Mouse (Mus musculus) ES-E14 (cell line): Measurements from ENCODE around the gene Krt19. TPM values are rescaled to one million over a fixed set of nuclear protein-coding genes. Genes with fewer than 3 reads are reported as not detected.

ENCODE experiments used
- DNase-seq: peaks from one replicate; pipeline ENCODE4 v3.0.0-alpha.2; 2013; ENCODE audit warnings: low read depth, low spot score
- H3K27ac ChIP-seq: 2 replicates; pipeline ENCODE4 v1.5.1; 2012; ENCODE audit warnings: low read depth, mild to moderate bottlenecking, low read length, moderate library complexity, mixed read lengths; ENCODE audit not compliant: poor library complexity, insufficient read depth, severe bottlenecking
- H3K36me3 ChIP-seq: 2 replicates; pipeline ENCODE4 v1.6.1; 2012; ENCODE audit warnings: mild to moderate bottlenecking, low read length, moderate library complexity, mixed read lengths; ENCODE audit not compliant: control insufficient read depth, poor library complexity, insufficient read depth, severe bottlenecking
- H3K4me1 ChIP-seq, 2 experiments: fragments of 150-350 bp in 1 of 2; sonication (generic) in 1 of 2; 2 replicates each; pipeline ENCODE4 v1.6.1; 2012; ENCODE audit warnings: low read length in 2 of 2, mild to moderate bottlenecking in 1 of 2, mixed read lengths in 1 of 2; ENCODE audit not compliant: control insufficient read depth in 2 of 2, insufficient read depth in 2 of 2, poor library complexity in 1 of 2
- H3K4me3 ChIP-seq, 2 experiments: fragments of 150-350 bp in 1 of 2; sonication (generic) in 1 of 2; 2 replicates each; pipeline ENCODE4 v1.5.1; 2012; ENCODE audit warnings: low read length in 2 of 2, low read depth in 1 of 2, mild to moderate bottlenecking in 1 of 2, mixed read lengths in 1 of 2; ENCODE audit not compliant: insufficient read depth in 1 of 2, poor library complexity in 1 of 2, severe bottlenecking in 1 of 2
- H3K9ac ChIP-seq: 2 replicates; pipeline ENCODE4 v1.6.1; 2012; ENCODE audit warnings: low read depth, mild to moderate bottlenecking, low read length, mixed read lengths; ENCODE audit not compliant: poor library complexity, insufficient read depth, severe bottlenecking
- H3K9me3 ChIP-seq: fragments of 150-350 bp; sonication (generic); 2 replicates; pipeline ENCODE4 v1.6.1; 2012; ENCODE audit warnings: low read depth, mild to moderate bottlenecking, low read length; ENCODE audit not compliant: control insufficient read depth, insufficient read depth
- CHD2 ChIP-seq: IDR thresholded peaks from 2 replicates; pipeline ENCODE4 v1.6.1; 2014; ENCODE audit warnings: mild to moderate bottlenecking, low read depth, low read length, inconsistent platforms
- HCFC1 ChIP-seq: IDR thresholded peaks from 2 replicates; pipeline ENCODE4 v1.6.1; 2012; ENCODE audit warnings: low read length, inconsistent platforms, borderline replicate concordance; ENCODE audit not compliant: insufficient read depth
- MAFK ChIP-seq: IDR thresholded peaks from 2 replicates; pipeline ENCODE4 v1.6.1; 2014; ENCODE audit warnings: mild to moderate bottlenecking, low read depth, low read length, inconsistent platforms; ENCODE audit not compliant: insufficient read depth
- ZC3H11A ChIP-seq: IDR thresholded peaks from 2 replicates; pipeline ENCODE4 v1.6.1; 2012; ENCODE audit warnings: low read depth, mild to moderate bottlenecking, inconsistent platforms, low read length, borderline replicate concordance
- ZNF384 ChIP-seq: IDR thresholded peaks from 2 replicates; pipeline ENCODE4 v1.6.1; 2012; ENCODE audit warnings: low read depth, low read length, inconsistent platforms
- in situ Hi-C, 2 experiments: fragments of 600-800 bp; cut with MboI; formaldehyde crosslinking; loops; one replicate each; pipeline ENCODE4 v1.15.1; 2025; ENCODE audit warnings: low sequenced_read_pairs in 2 of 2, inconsistent platforms in 1 of 2; ENCODE audit not compliant: unreplicated experiment in 2 of 2
- total RNA-seq: library from RNA; depleted of rRNA; stranded (reverse); fragments of 300-350 nt; gene quantifications from 2 replicates; pipeline ENCODE4 v1.2.3, GENCODE M21; 2012

The Krt19 gene
- total RNA-seq, 1 experiment, result 79.9 TPM

- in situ Hi-C loops, result no loop called here
- no peaks in the 10 kb centered on the region for H3K9me3 ChIP-seq
- DNase-seq, result no peak
- H3K4me1 ChIP-seq, result 0 out of 4 replicates have a peak, but pooled peaks cover 0 to 4% of the 10 kb centered on the region in 2 experiments
- H3K27ac ChIP-seq, result no peak within 1 kb of the TSS
- H3K4me3 ChIP-seq, result no peak within 1 kb of the TSS
- no peaks in the 10 kb centered on the region for H3K36me3 ChIP-seq
- TF ChIP-seq ZC3H11A (no peak), MAFK (no peak), ZNF384 (no peak), HCFC1 (no peak), CHD2 (no peak)
- H3K9ac ChIP-seq, result no peak within 1 kb of the TSS
These were observed 12.7 kb downstream of the Krt19 start, which contains the start of gene Krt15 for GRCm38 (mm10) chr11:100135731-100136130. TSS of gene Krt15 (minus strand) at chr11:100135928.

DNA sequence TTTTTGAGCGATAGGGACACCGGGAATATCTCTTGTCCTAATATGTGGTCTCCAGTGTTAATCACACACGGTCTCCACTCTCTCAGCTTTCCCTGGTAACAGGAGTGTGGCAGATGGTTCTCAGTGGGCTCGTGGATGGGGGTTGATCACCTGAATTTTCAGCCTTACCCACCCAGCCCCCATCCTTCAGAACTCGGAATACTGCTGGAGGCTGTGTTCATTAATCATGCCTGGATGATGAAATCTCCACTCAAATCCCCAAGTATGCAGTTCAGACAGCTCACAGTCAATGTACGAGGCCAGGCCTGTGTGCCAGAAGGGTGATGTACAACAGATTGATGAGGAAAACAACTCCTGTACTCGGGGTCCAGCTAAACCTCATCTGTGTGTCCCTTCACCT is 23.6 kb downstream of the Krt19 start:
- Histone ChIP-seq H3K9ac (no peak overlapping the region), H3K4me3 (no peak overlapping the region), H3K27ac (no peak overlapping the region), H3K36me3 (no peaks in the 10 kb centered on the region), H3K4me1 (no peaks in the 10 kb centered on the region), H3K9me3 (no peaks in the 10 kb centered on the region)
- TF ChIP-seq MAFK, result no peak
- DNase-seq, result no peak
- in situ Hi-C loops, result no loop called here

GRCm38 (mm10) chr11:100121466-100121865 is 27.0 kb downstream of the Krt19 start, which contains the start of gene Krt13:
TSS of gene Krt13 (minus strand) at chr11:100121566.
- Histone ChIP-seq H3K4me3 (no peak within 1 kb of the TSS), H3K36me3 (no peaks in the 10 kb centered on the region), H3K9ac (no peak within 1 kb of the TSS), H3K4me1 (no peaks in the 10 kb centered on the region), H3K27ac (no peak within 1 kb of the TSS), H3K9me3 (no peaks in the 10 kb centered on the region)
- no peak for TF ChIP-seq ZC3H11A
- no peak for TF ChIP-seq HCFC1
- TF ChIP-seq MAFK, result no peak
- no peak for TF ChIP-seq ZNF384
- no peak for TF ChIP-seq CHD2
- in situ Hi-C loops, result no loop called here
- no peak for DNase-seq

DNA sequence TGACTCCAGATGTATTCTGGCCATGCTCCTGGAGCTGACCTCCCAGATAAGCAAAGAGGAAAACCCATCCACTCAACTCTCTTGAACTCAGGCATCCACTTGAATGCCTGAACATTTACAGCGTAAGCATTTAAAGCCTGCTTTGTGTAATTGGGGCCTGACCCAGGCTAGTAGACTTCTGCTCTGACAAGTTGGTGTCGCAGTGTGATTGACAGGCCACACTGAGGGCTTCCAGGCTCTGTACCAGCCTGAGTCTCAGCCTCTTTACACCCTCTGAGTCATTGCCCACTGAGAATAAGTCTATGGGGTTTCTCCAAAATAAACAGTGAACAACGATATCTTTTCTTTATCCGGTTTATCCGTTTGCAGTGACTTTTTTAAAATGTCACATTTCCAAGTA is 28.1 kb downstream of the Krt19 start:
- no peak for TF ChIP-seq CHD2
- Histone ChIP-seq H3K9me3 (no peaks in the 10 kb centered on the region), H3K4me3 (no peak overlapping the region), H3K9ac (no peak overlapping the region), H3K36me3 (no peaks in the 10 kb centered on the region), H3K4me1 (no peaks in the 10 kb centered on the region), H3K27ac (no peak overlapping the region)
- in situ Hi-C loops, result no loop called here
- no peak for DNase-seq

DNA sequence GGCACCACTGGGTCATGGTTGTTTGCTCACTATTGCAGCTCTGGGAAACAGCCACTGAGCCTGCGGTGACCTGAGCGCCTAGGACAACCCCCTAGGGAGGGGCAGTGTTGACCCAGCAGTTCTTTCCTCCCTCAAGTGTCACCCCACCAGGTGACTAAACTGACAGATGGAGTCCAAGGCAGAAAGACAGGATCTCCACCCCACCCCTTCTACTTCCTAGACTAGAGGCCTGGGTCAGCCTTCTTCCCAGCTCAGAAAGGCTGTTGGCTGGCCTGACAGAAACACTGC is 34.8 kb downstream of the Krt19 start:
- Histone ChIP-seq H3K4me3 (no peak overlapping the region), H3K4me1 (no peaks in the 10 kb centered on the region), H3K36me3 (no peaks in the 10 kb centered on the region), H3K27ac (no peak overlapping the region), H3K9me3 (no peaks in the 10 kb centered on the region), H3K9ac (no peak overlapping the region)
- in situ Hi-C loops, result no loop called here
- TF ChIP-seq CHD2 (no peak), HCFC1 (no peak), ZNF384 (no peak), ZC3H11A (no peak), MAFK (no peak)
- DNase-seq, result no peak
